ENCODE assay signal across 8 mouse cellular contexts in genomic region chr13:34163304-34163975, GRCm38 (mm10). TPM values are rescaled to one million over a fixed set of nuclear protein-coding genes. Genes with fewer than 3 reads are reported as not detected.
DNase-seq lines count a peak whose midpoint lies in the region; ATAC-seq lines count a peak whose summit lies in the region.

No protein-coding gene starts in this region.

- no peak for DNase-seq in lung, postnatal 4 days
- no peak for DNase-seq in ovary, postnatal 10 days (ENCODE audit: low spot score)
- DNase-seq in adrenal gland, adult (ENCODE audit: inconsistent age in 2 of 2, low spot score in 1 of 2) = no peak
- DNase-seq in thymus, postnatal 36 days = no peak

- H3K4me3 ChIP-seq in lung, embryonic 15.5 days = peak overlapping the region; percentile 92
- peak overlapping the region; percentile 75 for H3K4me3 ChIP-seq in embryonic facial prominence, embryonic 12.5 days
- H3K4me3 ChIP-seq in intestine, embryonic 15.5 days (replicated peaks) = peak overlapping the region; percentile 69
- peak overlapping the region; percentile 65 for H3K4me3 ChIP-seq in neural tube, embryonic 14.5 days (ENCODE audit: low read depth, low read length)

- no peaks in the 10 kb centered on the region for H3K27me3 ChIP-seq in lung, embryonic 15.5 days
- H3K27me3 ChIP-seq in embryonic facial prominence, embryonic 12.5 days = no peaks in the 10 kb centered on the region
- no peaks in the 10 kb centered on the region for H3K27me3 ChIP-seq in intestine, embryonic 15.5 days (replicated peaks)
- no peaks in the 10 kb centered on the region for H3K27me3 ChIP-seq in neural tube, embryonic 14.5 days (ENCODE audit: control insufficient read depth, insufficient read depth, low read length)

- WGBS in lung, embryonic 15.5 days = 35% methylated on average over 12 of the region's 12 CpGs
- WGBS in embryonic facial prominence, embryonic 12.5 days = 40% methylated on average over 12 of the region's 12 CpGs
- WGBS in intestine, embryonic 15.5 days = 33% methylated on average over 12 of the region's 12 CpGs
- WGBS in neural tube, embryonic 14.5 days = 41% methylated on average over 12 of the region's 12 CpGs

- no peak; the same call in 1 of the 2 replicates for ATAC-seq in lung, embryonic 15.5 days (ENCODE audit: borderline replicate concordance, extremely low read depth, low FRiP score, low TSS enrichment)
- ATAC-seq in embryonic facial prominence, embryonic 12.5 days (ENCODE audit: insufficient number of reproducible peaks, insufficient read depth, low FRiP score, low TSS enrichment) = peak; percentile 76
- ATAC-seq in intestine, embryonic 15.5 days = no peak; the same call in 1 of the 2 replicates
- ATAC-seq in neural tube, embryonic 14.5 days (ENCODE audit: low read depth) = no peak; the same call in 1 of the 2 replicates

- peak overlapping the region; percentile 97 for H3K27ac ChIP-seq in lung, embryonic 15.5 days
- H3K27ac ChIP-seq in embryonic facial prominence, embryonic 12.5 days = peak overlapping the region; percentile 92
- H3K27ac ChIP-seq in intestine, embryonic 15.5 days = peak overlapping the region; percentile 51; the same call in 1 of the 2 replicates
- peak overlapping the region; percentile 89 for H3K27ac ChIP-seq in neural tube, embryonic 14.5 days (ENCODE audit: low read depth, low read length)

- peak overlapping the region; percentile 79 for H3K9ac ChIP-seq in lung, embryonic 15.5 days
- H3K9ac ChIP-seq in embryonic facial prominence, embryonic 12.5 days = peak overlapping the region; percentile 68
- H3K9ac ChIP-seq in intestine, embryonic 15.5 days = peak overlapping the region; percentile 67
- peak overlapping the region; percentile 61 for H3K9ac ChIP-seq in neural tube, embryonic 14.5 days (replicated peaks; ENCODE audit: low read depth, low read length)

- H3K9me3 ChIP-seq in lung, embryonic 15.5 days = no peaks in the 10 kb centered on the region
- no peaks in the 10 kb centered on the region for H3K9me3 ChIP-seq in embryonic facial prominence, embryonic 12.5 days
- no peaks in the 10 kb centered on the region for H3K9me3 ChIP-seq in intestine, embryonic 15.5 days
- no peaks in the 10 kb centered on the region for H3K9me3 ChIP-seq in neural tube, embryonic 14.5 days (ENCODE audit: control insufficient read depth, low read length)

- peaks cover 9% of the 10 kb centered on the region for H3K36me3 ChIP-seq in lung, embryonic 15.5 days
- peaks cover 7% of the 10 kb centered on the region for H3K36me3 ChIP-seq in embryonic facial prominence, embryonic 12.5 days
- H3K36me3 ChIP-seq in intestine, embryonic 15.5 days = peaks cover 7% of the 10 kb centered on the region; the same call in 1 of the 2 replicates
- H3K36me3 ChIP-seq in neural tube, embryonic 14.5 days (ENCODE audit: control insufficient read depth, insufficient read depth, low read length) = no peaks in the 10 kb centered on the region

- peak overlapping the region; percentile 82 for H3K4me2 ChIP-seq in lung, embryonic 15.5 days
- peak overlapping the region; percentile 62 for H3K4me2 ChIP-seq in embryonic facial prominence, embryonic 12.5 days (replicated peaks)
- peak overlapping the region; percentile 72 for H3K4me2 ChIP-seq in intestine, embryonic 15.5 days (replicated peaks)
- H3K4me2 ChIP-seq in neural tube, embryonic 14.5 days (ENCODE audit: low read depth, low read length) = peak overlapping the region; percentile 71

- H3K4me1 ChIP-seq in lung, embryonic 15.5 days = peaks cover 16% of the 10 kb centered on the region
- H3K4me1 ChIP-seq in embryonic facial prominence, embryonic 12.5 days = peaks cover 12% of the 10 kb centered on the region
- H3K4me1 ChIP-seq in intestine, embryonic 15.5 days (replicated peaks) = 0 out of 2 replicates have a peak, but pooled peaks cover 5% of the 10 kb centered on the region
- 0 out of 2 replicates have a peak, but pooled peaks cover 5% of the 10 kb centered on the region for H3K4me1 ChIP-seq in neural tube, embryonic 14.5 days (ENCODE audit: control insufficient read depth, insufficient read depth, low read length)

RNA-seq across cellular contexts. Expression of gene Psmg4, which starts 0.7 kb away (rescaled TPM):
- 64.3 and 72.7 TPM in 2 replicates for polyA plus RNA-seq in lung, embryonic 15.5 days (2015; fragmentation: Nextera tagmentation; extraction: Ambion mirVana)
- 111 TPM in 2 replicates for polyA plus RNA-seq in embryonic facial prominence, embryonic 12.5 days (2016; fragmentation: Nextera tagmentation; extraction: Ambion mirVana)
- 71.3 and 88.2 TPM in 2 replicates for polyA plus RNA-seq in intestine, embryonic 15.5 days (2015; fragmentation: Nextera tagmentation; extraction: Ambion mirVana)
- 77.8 and 87.4 TPM in 2 replicates for polyA plus RNA-seq in neural tube, embryonic 14.5 days (2014; fragmentation: Nextera tagmentation; extraction: Ambion mirVana)

RNA-seq across cellular contexts. Expression of gene Tubb2b, which starts 33.2 kb away (rescaled TPM):
- polyA plus RNA-seq in lung, embryonic 15.5 days (2015; fragmentation: Nextera tagmentation; extraction: Ambion mirVana) = 18.0 and 19.7 TPM in 2 replicates
- polyA plus RNA-seq in embryonic facial prominence, embryonic 12.5 days (2016; fragmentation: Nextera tagmentation; extraction: Ambion mirVana) = 66.5 and 77.7 TPM in 2 replicates
- polyA plus RNA-seq in intestine, embryonic 15.5 days (2015; fragmentation: Nextera tagmentation; extraction: Ambion mirVana) = 33.5 and 34.2 TPM in 2 replicates
- 629 and 667 TPM in 2 replicates for polyA plus RNA-seq in neural tube, embryonic 14.5 days (2014; fragmentation: Nextera tagmentation; extraction: Ambion mirVana)
